Mouse (Mus musculus) c-Kit-positive CD71-positive TER-119-positive erythroid progenitor cells, embryonic 14.5 days (primary cell): ENCODE measurements around the gene Vmn2r97.
"Not testable (repeated sequence)": the region's sequence is repeated elsewhere in the genome, so short reads cannot be mapped to it uniquely, and the experiment has no call there.

ENCODE experiments used
- DNase-seq: peaks from one replicate; pipeline ENCODE4 v3.0.0-alpha.2; 2013; ENCODE audit warnings: low spot score

Vmn2r97 gene

DNA sequence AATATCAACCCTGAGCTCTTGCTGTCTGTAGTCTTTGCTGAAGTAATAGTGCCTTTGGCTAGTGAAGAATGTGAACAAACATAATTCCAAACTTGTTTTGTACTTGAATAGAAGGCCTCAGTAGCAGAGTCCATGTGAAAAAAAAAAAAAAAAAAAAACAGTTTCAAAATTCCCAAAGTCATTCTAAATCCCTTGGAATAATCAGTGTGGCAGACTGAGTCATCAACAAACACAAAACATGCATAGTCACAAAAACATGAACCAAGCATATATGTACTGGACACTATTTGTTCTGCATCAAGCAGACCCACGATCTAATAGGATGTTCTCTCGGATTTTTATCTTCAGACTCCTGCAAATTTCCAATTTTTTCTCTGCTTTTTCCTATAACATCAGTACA is at the start of gene Vmn2r97:
Gene Vmn2r97, plus strand, starts transcription at position 301 of the 400 bp plus-strand sequence.
- not testable (repeated sequence) for DNase-seq

DNA sequence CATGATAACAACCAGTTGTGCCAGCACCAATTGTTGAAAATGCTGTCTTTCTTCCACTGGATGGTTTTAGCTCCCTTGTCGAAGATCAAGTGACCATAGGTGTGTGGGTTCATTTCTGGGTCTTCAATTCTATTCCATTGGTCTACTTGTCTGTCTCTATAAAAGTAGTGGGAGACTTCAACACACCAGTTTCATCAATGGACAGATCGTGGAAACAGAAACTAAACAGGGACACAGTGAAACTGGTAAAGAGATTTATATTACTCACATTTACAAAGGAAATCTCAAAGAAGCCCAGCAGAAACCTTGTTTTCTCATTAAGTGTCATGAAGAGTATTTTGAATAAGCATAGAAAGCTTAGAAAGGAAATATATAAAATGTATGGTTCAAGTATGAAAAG is 31.7 kb upstream of the Vmn2r97 start:
- DNase-seq = not testable (repeated sequence)

- no peak for DNase-seq
These were observed 24.3 kb upstream of the Vmn2r97 start for GRCm38 (mm10) chr17:18889745-18890329.

- DNase-seq = not testable (repeated sequence)
These were observed 43.7 kb downstream of the Vmn2r97 start for GRCm38 (mm10) chr17:18957800-18958199.

DNA sequence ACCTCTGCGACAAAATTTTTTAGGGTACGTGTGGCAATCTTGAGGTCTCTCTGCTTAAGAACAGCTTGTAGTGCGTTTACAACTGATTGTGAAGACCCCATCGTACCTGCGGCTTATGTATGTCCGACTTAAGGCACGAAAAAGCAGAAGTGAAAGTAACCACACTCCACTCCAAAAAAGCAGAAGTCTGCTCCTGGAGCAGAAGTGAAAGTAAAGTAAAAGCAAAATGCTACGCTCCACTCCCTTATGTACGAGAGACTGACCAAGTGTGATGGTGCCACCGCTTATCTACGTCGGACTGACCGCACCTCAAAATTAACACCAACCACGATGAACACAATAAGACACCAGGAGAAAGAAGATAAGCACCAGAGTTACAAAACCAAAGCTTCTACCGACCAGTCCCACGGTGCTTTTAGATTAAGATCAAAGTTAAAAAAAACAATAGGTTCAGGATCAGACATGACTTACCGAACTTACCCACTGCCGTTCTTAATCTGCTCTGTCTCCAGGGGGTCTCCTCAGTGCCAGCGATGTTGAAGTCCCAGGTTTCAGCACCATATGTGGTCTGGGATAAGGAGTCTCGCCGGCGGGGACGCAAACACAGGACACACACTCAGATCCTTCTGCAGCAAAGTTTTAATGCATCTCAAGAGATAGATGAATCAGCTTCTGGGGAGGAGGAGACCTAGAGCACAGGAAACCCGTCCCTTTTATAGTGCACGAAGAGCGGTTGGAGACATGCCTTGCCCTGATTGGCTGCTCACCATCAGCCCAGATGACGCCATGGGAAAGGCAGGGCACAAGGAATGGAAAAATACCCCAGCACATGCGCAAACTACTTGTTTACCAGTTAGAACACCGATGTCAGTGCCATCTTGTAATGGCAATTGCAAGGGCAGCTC is 54.5 kb downstream of the Vmn2r97 start:
- DNase-seq = no peak
